Mouse (Mus musculus) E14TG2a.4 (cell line): Measurements from ENCODE around the gene Lrrc2.

Experiments used
- H3K27me3 ChIP-seq: 2 replicates; pipeline ENCODE4 v1.6.1; 2014; ENCODE audit warnings: low read length, control low read depth; ENCODE audit not compliant: insufficient read depth
- H3K36me3 ChIP-seq: 2 replicates; pipeline ENCODE4 v1.6.1; 2014; ENCODE audit warnings: low read length, control low read depth; ENCODE audit not compliant: insufficient read depth
- H3K4me1 ChIP-seq: replicated peaks from 2 replicates; pipeline ENCODE4 v1.6.1; 2014; ENCODE audit warnings: low read depth, low read length, control low read depth
- H3K4me3 ChIP-seq: replicated peaks from 2 replicates; pipeline ENCODE4 v1.5.1; 2014; ENCODE audit warnings: mild to moderate bottlenecking, low read length
- H3K9me3 ChIP-seq: 2 replicates; pipeline ENCODE4 v1.6.1; 2014; ENCODE audit warnings: low read length, control low read depth
- CTCF ChIP-seq: conservative IDR thresholded peaks from 2 replicates; pipeline ENCODE4 v1.5.1; 2014; ENCODE audit warnings: low read length
- NANOG ChIP-seq: IDR thresholded peaks from 2 replicates; pipeline ENCODE4 v1.6.1; 2014; ENCODE audit warnings: borderline replicate concordance, low read length, mixed read lengths
- POU5F1 ChIP-seq: IDR thresholded peaks from 2 replicates; pipeline ENCODE4 v1.6.1; 2014; ENCODE audit warnings: low read length, borderline replicate concordance

Lrrc2 gene

DNA sequence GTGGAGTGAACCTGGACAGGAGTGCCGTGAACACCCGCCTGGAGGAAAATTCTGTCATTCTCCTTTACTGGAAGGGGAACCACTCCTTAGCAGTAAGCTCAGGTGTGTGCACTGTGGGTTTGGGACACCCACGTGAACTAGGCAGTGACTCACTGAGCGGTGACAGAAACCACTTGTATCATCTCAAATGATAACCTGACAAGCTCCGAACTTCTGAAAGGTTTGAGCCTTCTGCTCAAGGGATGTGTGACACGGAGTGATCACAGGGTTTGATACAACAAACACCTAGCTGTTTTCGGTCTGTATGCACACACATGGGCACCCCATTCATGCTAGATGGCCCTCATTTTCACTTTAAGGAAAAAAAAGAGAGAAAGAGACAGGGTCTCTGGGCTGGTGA, 34.6 kb upstream of the Lrrc2 start, which contains the start of gene Fam240a:
Fam240a (minus strand) TSS at position 76 of the 400 bp plus-strand sequence.
- Histone ChIP-seq H3K4me3 (peak within 1 kb of the TSS; percentile 50), H3K9me3 (no peaks in the 10 kb centered on the region), H3K4me1 (peaks cover 27% of the 10 kb centered on the region), H3K36me3 (no peaks in the 10 kb centered on the region), H3K27me3 (peaks cover 16% of the 10 kb centered on the region)
- TF ChIP-seq NANOG (no peak), POU5F1 (no peak), CTCF (no peak)

- Histone ChIP-seq H3K4me3 (no peak overlapping the region), H3K4me1 (peaks cover 18% of the 10 kb centered on the region), H3K27me3 (peaks cover 6% of the 10 kb centered on the region; the same call in 1 of the 2 replicates), H3K9me3 (no peaks in the 10 kb centered on the region), H3K36me3 (no peaks in the 10 kb centered on the region)
- TF ChIP-seq POU5F1 (no peak), NANOG (no peak), CTCF (no peak)
These were observed 30.5 kb upstream of the Lrrc2 start for GRCm38 (mm10) chr9:110920665-110921419.

DNA sequence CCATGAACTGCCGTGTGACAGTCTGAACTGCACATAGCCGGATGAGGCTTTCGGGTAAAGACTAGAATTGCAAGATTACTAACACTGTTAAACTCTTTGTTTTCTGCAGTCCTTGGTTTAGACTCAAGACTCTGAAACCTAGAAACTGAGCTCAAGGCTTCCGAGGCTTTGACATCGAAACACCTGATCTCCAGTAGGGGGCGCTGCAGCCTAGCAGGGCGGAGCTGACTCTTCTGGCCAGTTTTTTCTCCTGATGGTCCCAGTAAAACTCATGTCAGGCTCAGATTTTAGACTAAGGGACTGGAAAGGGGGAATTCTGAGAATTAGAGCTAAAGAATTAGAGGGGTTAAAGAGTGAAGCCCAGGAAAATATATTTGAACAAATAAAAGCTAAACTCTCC, 28.6 kb upstream of the Lrrc2 start:
- Histone ChIP-seq H3K4me3 (no peak overlapping the region), H3K27me3 (no peaks in the 10 kb centered on the region), H3K4me1 (peaks cover 16% of the 10 kb centered on the region), H3K36me3 (no peaks in the 10 kb centered on the region), H3K9me3 (no peaks in the 10 kb centered on the region)
- TF ChIP-seq NANOG = no peak
- TF ChIP-seq POU5F1 = no peak
- peak; percentile 88 for TF ChIP-seq CTCF

GRCm38 (mm10) chr9:110931573-110931972, 19.8 kb upstream of the Lrrc2 start:
- TF ChIP-seq NANOG = no peak
- no peak for TF ChIP-seq POU5F1
- TF ChIP-seq CTCF = no peak
- Histone ChIP-seq H3K9me3 (no peaks in the 10 kb centered on the region), H3K4me1 (peaks cover 10% of the 10 kb centered on the region), H3K36me3 (peaks cover 23% of the 10 kb centered on the region), H3K27me3 (no peaks in the 10 kb centered on the region), H3K4me3 (no peak overlapping the region)

GRCm38 (mm10) chr9:110933850-110934437, 17.4 kb upstream of the Lrrc2 start:
- H3K9me3 ChIP-seq = no peaks in the 10 kb centered on the region
- TF ChIP-seq CTCF (no peak), POU5F1 (no peak), NANOG (no peak)

GRCm38 (mm10) chr9:110935941-110936340, 15.4 kb upstream of the Lrrc2 start:
- no peaks in the 10 kb centered on the region for H3K27me3 ChIP-seq
- TF ChIP-seq CTCF (no peak), NANOG (no peak), POU5F1 (no peak)
- peaks cover 51% of the 10 kb centered on the region for H3K36me3 ChIP-seq
- H3K4me1 ChIP-seq = peaks cover 28% of the 10 kb centered on the region
- H3K4me3 ChIP-seq = no peak overlapping the region
- H3K9me3 ChIP-seq = no peaks in the 10 kb centered on the region

More at GRCm38 (mm10) chr9:110933850-110934437, 17.4 kb upstream of the Lrrc2 start:
- Histone ChIP-seq H3K36me3 (peaks cover 31% of the 10 kb centered on the region), H3K4me1 (peaks cover 14% of the 10 kb centered on the region), H3K27me3 (no peaks in the 10 kb centered on the region), H3K4me3 (no peak overlapping the region)

- Histone ChIP-seq H3K27me3 (no peaks in the 10 kb centered on the region), H3K9me3 (no peaks in the 10 kb centered on the region), H3K36me3 (peaks cover 70% of the 10 kb centered on the region), H3K4me1 (peaks cover 45% of the 10 kb centered on the region), H3K4me3 (no peak overlapping the region)
- no peak for TF ChIP-seq CTCF
- no peak for TF ChIP-seq POU5F1
- TF ChIP-seq NANOG = no peak
These were observed 13.5 kb upstream of the Lrrc2 start for GRCm38 (mm10) chr9:110937506-110938490.

DNA sequence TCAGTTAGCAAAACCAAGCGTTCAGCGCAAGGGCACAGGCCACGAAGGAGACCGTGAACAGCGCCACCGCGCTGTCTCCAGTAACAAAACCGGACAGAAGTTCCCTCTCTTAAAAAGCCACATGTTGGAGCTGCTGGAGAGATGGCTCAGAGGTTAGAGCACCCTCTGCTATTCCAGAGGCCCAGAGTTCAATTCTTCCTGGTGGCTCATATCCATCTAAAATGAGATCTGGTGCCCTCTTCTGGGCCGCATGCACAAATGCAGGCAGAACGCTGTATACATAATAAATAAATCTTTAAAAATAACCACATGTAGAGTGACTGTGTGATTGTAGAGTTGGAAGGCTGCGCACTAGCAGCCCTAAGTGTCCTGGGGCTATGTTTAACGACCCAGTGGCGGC, 7.1 kb upstream of the Lrrc2 start:
- H3K4me1 ChIP-seq = peaks cover 35% of the 10 kb centered on the region
- H3K4me3 ChIP-seq = peak overlapping the region; percentile 87
- no peaks in the 10 kb centered on the region for H3K27me3 ChIP-seq
- no peaks in the 10 kb centered on the region for H3K9me3 ChIP-seq
- peaks cover 55% of the 10 kb centered on the region for H3K36me3 ChIP-seq
- no peak for TF ChIP-seq POU5F1
- TF ChIP-seq CTCF = peak; percentile 41
